Mouse (Mus musculus) liver, embryonic 14.5 days (tissue): ENCODE results near the gene Tmem199. TPM values are rescaled to one million over a fixed set of nuclear protein-coding genes. Genes with fewer than 3 reads are reported as not detected.

Source experiments
- ATAC-seq: fragments of 200-750 bp; cut with Nextera tagmentation; 2 replicates; pipeline ENCODE4 v1.8.0; 2017; ENCODE audit warnings: moderate number of reproducible peaks, mild to moderate bottlenecking, moderate library complexity; ENCODE audit not compliant: insufficient read depth
- DNase-seq, 3 experiments: peaks; one replicate each; pipeline ENCODE4 v3.0.0-alpha.2; 2012 to 2013; ENCODE audit warnings: low read depth in 3 of 3, low spot score in 3 of 3
- H3K27ac ChIP-seq: fragments of 300-500 bp; sonication (generic); 2 replicates; pipeline ENCODE4 v1.5.1; 2014; ENCODE audit warnings: moderate library complexity, mild to moderate bottlenecking, control low read depth, inconsistent platforms
- H3K27me3 ChIP-seq: fragments of 300-500 bp; sonication (generic); 2 replicates; pipeline ENCODE4 v1.6.1; 2014; ENCODE audit warnings: mild to moderate bottlenecking, low read length, moderate library complexity; ENCODE audit not compliant: control insufficient read depth, insufficient read depth
- H3K36me3 ChIP-seq: fragments of 300-500 bp; sonication (generic); replicated peaks from 2 replicates; pipeline ENCODE4 v1.6.1; 2014; ENCODE audit warnings: low read depth; ENCODE audit not compliant: control insufficient read depth, insufficient read depth
- H3K4me1 ChIP-seq, 2 experiments: fragments of 200-500 bp in 1 of 2; fragments of 300-500 bp in 1 of 2; sonication (generic) in 1 of 2; replicated peaks; 2 replicates each; pipeline ENCODE4 v1.6.1; 2012 to 2014; ENCODE audit warnings: antibody characterized with exemption in 1 of 2, inconsistent platforms in 1 of 2, low read length in 1 of 2; ENCODE audit not compliant: control insufficient read depth in 2 of 2, insufficient read depth in 2 of 2
- H3K4me2 ChIP-seq: fragments of 300-500 bp; sonication (generic); 2 replicates; pipeline ENCODE4 v1.6.1; 2014; ENCODE audit warnings: low read depth, mild to moderate bottlenecking, control low read depth, moderate library complexity
- H3K4me3 ChIP-seq, 2 experiments: fragments of 200-500 bp in 1 of 2; fragments of 300-500 bp in 1 of 2; sonication (generic) in 1 of 2; 2 replicates each; pipeline ENCODE4 v1.5.1; 2012 to 2014; ENCODE audit warnings: low read depth in 2 of 2, low read length in 2 of 2, mild to moderate bottlenecking in 2 of 2, control low read depth in 1 of 2, inconsistent platforms in 1 of 2, moderate library complexity in 1 of 2; ENCODE audit not compliant: insufficient read depth in 1 of 2
- H3K9ac ChIP-seq: fragments of 300-500 bp; sonication (generic); replicated peaks from 2 replicates; pipeline ENCODE4 v1.6.1; 2014; ENCODE audit warnings: mild to moderate bottlenecking, control low read depth, moderate library complexity
- H3K9me3 ChIP-seq: fragments of 300-500 bp; sonication (generic); 2 replicates; pipeline ENCODE4 v1.6.1; 2016; ENCODE audit warnings: low read length, mixed read lengths; ENCODE audit not compliant: control insufficient read depth
- CTCF ChIP-seq: IDR thresholded peaks from 2 replicates; pipeline ENCODE4 v1.5.1; 2016; ENCODE audit warnings: antibody characterized with exemption, low read depth, control low read depth
- EP300 ChIP-seq: IDR thresholded peaks from 2 replicates; pipeline ENCODE4 v1.6.1; 2016; ENCODE audit warnings: antibody characterized with exemption, low read depth
- WGBS: fragments of 180-500 bp; shearing (Covaris S2); extraction: QIAGEN DNeasy Blood & Tissue Kit; methylation state at CpG from one replicate; pipeline ENCODE4 v1.1.7; 2014; ENCODE audit not compliant: insufficient replicate concordance; 5-methylcytosine and 5-hydroxymethylcytosine counted together
- polyA plus RNA-seq, 2 experiments: library from polyadenylated mRNA; depleted of rRNA in 1 of 2; stranded (reverse) in 1 of 2; unstranded in 1 of 2; fragments of >200 nt; fragmentation: Nextera tagmentation in 1 of 2; extraction: Ambion mirVana in 1 of 2; gene quantifications; 2 replicates each; pipeline versions ENCODE4 v1.2.1 to v1.2.3; 2012 to 2014

Gene Tmem199
- polyA plus RNA-seq, 2 experiments = 14.5 to 22.1 TPM

DNA sequence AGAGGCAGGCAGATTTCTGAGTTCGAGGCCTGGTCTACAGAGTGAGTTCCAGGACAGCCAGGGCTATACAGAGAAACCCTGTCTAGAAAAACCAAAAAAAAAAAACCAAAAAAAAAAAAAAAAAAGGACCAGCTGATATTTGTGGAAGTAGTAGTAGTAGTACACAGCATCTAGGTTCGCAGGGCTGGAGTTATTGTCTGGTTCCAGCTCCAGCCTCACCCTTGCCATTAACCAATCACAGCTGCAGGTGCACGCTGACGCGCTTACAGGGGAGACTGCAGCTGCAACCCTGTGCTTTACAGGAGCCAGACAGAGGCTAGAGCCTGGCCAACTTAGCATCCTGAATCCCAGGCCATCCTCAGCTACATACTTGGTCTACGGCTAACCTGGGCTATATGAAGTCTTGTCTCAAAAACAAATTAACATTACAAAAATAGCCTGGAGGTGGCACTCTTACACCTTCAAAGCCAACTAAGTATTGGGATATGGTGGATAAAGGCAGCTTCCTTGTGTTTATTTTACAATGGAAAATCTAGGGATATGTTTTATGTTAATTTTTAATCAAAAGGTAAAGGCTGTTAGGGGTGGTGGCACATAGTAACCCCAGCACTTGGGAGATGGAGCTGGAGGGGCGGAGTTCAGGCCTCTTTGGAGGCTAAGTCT, 32.6 kb upstream of the Tmem199 start:
- DNase-seq = no peak
- Histone ChIP-seq H3K27me3 (no peaks in the 10 kb centered on the region), H3K36me3 (peaks cover 23% of the 10 kb centered on the region), H3K9ac (no peak overlapping the region), H3K4me1 (peaks cover 2 to 22% of the 10 kb centered on the region in 2 experiments; a peak in 3 of 4 replicates), H3K4me3 (no peak overlapping the region), H3K27ac (no peak overlapping the region), H3K9me3 (no peaks in the 10 kb centered on the region), H3K4me2 (no peak overlapping the region)
- TF ChIP-seq EP300 (no peak), CTCF (no peak)
- no peak for ATAC-seq
- WGBS = 80% methylated on average over 7 of the region's 7 CpGs

- Histone ChIP-seq H3K27me3 (no peaks in the 10 kb centered on the region), H3K27ac (no peak overlapping the region), H3K36me3 (peaks cover 32% of the 10 kb centered on the region), H3K4me2 (no peak overlapping the region), H3K4me1 (peaks cover 8 to 15% of the 10 kb centered on the region in 2 experiments; a peak in 3 of 4 replicates), H3K9me3 (no peaks in the 10 kb centered on the region), H3K9ac (no peak overlapping the region), H3K4me3 (no peak overlapping the region)
- no peak for DNase-seq
- TF ChIP-seq EP300 = no peak
- no peak for TF ChIP-seq CTCF
- 72% methylated on average over 3 of the region's 3 CpGs for WGBS
- ATAC-seq = no peak
Observed at GRCm38 (mm10) chr11:78540358-78540757, 28.4 kb upstream of the Tmem199 start.

- TF ChIP-seq EP300 (no peak), CTCF (no peak)
- peaks cover 13 to 18% of the 10 kb centered on the region in 2 experiments for H3K4me1 ChIP-seq
- peak overlapping the region; percentile 48 for H3K27ac ChIP-seq
- WGBS = 2% methylated on average over 14 of the region's 14 CpGs
- DNase-seq (no peak), ATAC-seq (no peak)
- H3K36me3 ChIP-seq = peaks cover 26% of the 10 kb centered on the region
- H3K4me3 ChIP-seq = peak overlapping the region; percentile 72 to 78
- peak overlapping the region; percentile 80 for H3K9ac ChIP-seq
- H3K27me3 ChIP-seq = no peaks in the 10 kb centered on the region
- no peaks in the 10 kb centered on the region for H3K9me3 ChIP-seq
- H3K4me2 ChIP-seq = peak overlapping the region; percentile 97
Observed at GRCm38 (mm10) chr11:78536690-78537084, 24.7 kb upstream of the Tmem199 start.

DNA sequence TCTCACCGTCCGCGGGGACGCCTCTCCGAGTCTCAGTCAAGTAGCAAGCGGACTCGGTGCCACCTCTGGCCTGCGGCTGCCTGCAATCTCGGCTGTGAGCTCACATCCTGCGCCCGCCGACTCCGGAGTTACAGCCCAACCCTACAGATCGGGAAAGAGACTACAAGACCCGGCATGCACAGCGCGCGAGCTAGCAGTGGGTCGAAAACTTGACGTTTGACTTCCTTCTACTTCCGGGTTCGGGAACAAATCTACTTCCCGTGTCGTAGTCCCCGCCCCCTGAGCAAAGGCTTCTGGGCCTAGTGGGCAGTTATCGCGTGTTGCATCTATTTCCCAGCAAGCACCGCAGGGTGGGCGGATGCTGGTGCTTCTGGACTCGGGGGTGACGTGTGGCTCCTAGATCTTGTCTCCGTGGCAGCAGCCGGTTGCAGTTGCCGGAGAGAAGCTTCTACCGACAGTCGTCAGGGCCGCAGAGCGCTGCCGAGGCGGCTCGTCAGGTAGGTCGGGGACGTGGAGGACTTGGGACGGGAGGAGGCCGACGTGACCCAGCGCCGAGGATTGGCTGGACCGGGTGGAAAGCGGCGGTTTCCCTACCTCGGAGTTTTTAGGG, 24.2 kb upstream of the Tmem199 start, which contains the start of the genes Tnfaip1 and Ift20:
Gene Tnfaip1 (minus strand): TSS at position 253 of the 610 bp plus-strand sequence.
Gene Ift20 (plus strand): TSS at position 282 of the 610 bp plus-strand sequence.
- Histone ChIP-seq H3K4me2 (peak within 1 kb of the TSS; percentile 97), H3K9ac (peak within 1 kb of the TSS; percentile 80), H3K4me1 (peaks cover 13 to 18% of the 10 kb centered on the region in 2 experiments), H3K36me3 (peaks cover 23% of the 10 kb centered on the region), H3K4me3 (peak within 1 kb of the TSS; percentile 72 to 78), H3K9me3 (no peaks in the 10 kb centered on the region), H3K27ac (peak within 1 kb of the TSS; percentile 69), H3K27me3 (no peaks in the 10 kb centered on the region)
- peak; percentile 95 for ATAC-seq
- no peak for TF ChIP-seq CTCF
- TF ChIP-seq EP300 = no peak
- DNase-seq = peak; percentile 99 to 100 (median 99)
- under 1% methylated on average over 52 of the region's 52 CpGs for WGBS

- Histone ChIP-seq H3K36me3 (peaks cover 18% of the 10 kb centered on the region), H3K4me3 (peak overlapping the region; percentile 60 to 78), H3K9me3 (no peaks in the 10 kb centered on the region), H3K27me3 (no peaks in the 10 kb centered on the region), H3K4me1 (peaks cover 13 to 18% of the 10 kb centered on the region in 2 experiments), H3K4me2 (peak overlapping the region; percentile 97), H3K27ac (peak overlapping the region; percentile 69), H3K9ac (peak overlapping the region; percentile 68)
- no peak for TF ChIP-seq EP300
- no peak for TF ChIP-seq CTCF
- WGBS = 2% methylated on average over 23 of the region's 23 CpGs
- DNase-seq (peak in 1 of 3 experiments; percentile 52), ATAC-seq (no peak)
Observed at GRCm38 (mm10) chr11:78535376-78536079, 23.6 kb upstream of the Tmem199 start.
